26 mouse cellular contexts compared by ENCODE assay signal in the genomic region with DNA sequence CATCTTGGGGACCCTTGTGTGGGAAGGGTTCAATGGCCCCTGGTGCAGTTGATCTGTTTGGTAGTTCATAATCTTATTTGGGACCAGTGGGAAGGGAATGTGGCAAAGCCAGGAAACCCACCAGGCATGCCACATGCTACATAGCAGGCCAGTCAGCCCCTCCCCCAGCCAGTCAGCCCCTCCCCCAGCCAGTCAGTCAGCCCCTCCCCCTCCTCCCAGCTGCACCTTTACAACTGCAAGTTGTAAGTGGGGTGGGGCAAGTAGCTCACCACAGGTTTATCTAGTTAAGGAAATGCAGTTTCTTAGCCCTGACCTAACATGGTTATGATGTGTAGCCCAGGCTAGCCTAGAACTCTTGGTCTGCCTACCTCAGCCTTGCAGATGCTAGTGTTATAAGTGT.
DNase-seq lines count a peak whose midpoint lies in the region; ATAC-seq lines count a peak whose summit lies in the region.
"Had no signal": no experiment of that assay in that cellular context is flagged by ENCODE, and none has a peak within 500 bp of the region (broad histone marks: within the 10 kb centered on the region; RNA-seq: fewer than 3 reads in every experiment).

No protein-coding gene starts in this region.

- H3K27me3 ChIP-seq in liver, embryonic 11.5 days (replicated peaks; ENCODE audit: control insufficient read depth, insufficient read depth, low read length): no peaks in the 10 kb centered on the region
- H3K27me3 ChIP-seq in midbrain, embryonic 13.5 days: peaks cover 30% of the 10 kb centered on the region
- H3K27me3 ChIP-seq: forebrain, embryonic 13.5 days; heart, embryonic 15.5 days had no signal

- DNase-seq in kidney, postnatal 10 days: peak; percentile 16
- DNase-seq in kidney, postnatal 25 days: no peak
- peak; percentile 20 to 46 for DNase-seq in thymus, postnatal 10 days (ENCODE audit: low spot score in 2 of 2)
- DNase-seq in thymus, postnatal 4 days: peak; percentile 75
- DNase-seq in liver, embryonic 11.5 days (ENCODE audit: low spot score): no peak
- DNase-seq: adrenal gland, adult 8-10 months; adrenal gland, postnatal 36 days; B cell, adult 2 months; cerebellum, adult 18-20 months; cerebellum, adult 9-10 months; gastrocnemius, postnatal 10 days; gastrocnemius, postnatal 36 days; heart, adult 2 months; heart, postnatal 10 days; heart, postnatal 36 days had no signal

- H3K4me2 ChIP-seq in liver, embryonic 11.5 days: no peak overlapping the region
- H3K4me2 ChIP-seq in midbrain, embryonic 13.5 days (replicated peaks): no peak overlapping the region
- H3K4me2 ChIP-seq: forebrain, embryonic 13.5 days; heart, embryonic 15.5 days; hindbrain, embryonic 13.5 days had no signal

- H3K9me3 ChIP-seq in liver, embryonic 11.5 days (ENCODE audit: control insufficient read depth, low read length): no peaks in the 10 kb centered on the region
- no peaks in the 10 kb centered on the region for H3K9me3 ChIP-seq in midbrain, embryonic 13.5 days
- H3K9me3 ChIP-seq: forebrain, embryonic 10.5 days; forebrain, embryonic 13.5 days; heart, embryonic 10.5 days; heart, embryonic 15.5 days; hindbrain, embryonic 10.5 days; hindbrain, embryonic 13.5 days had no signal

- no peaks in the 10 kb centered on the region for H3K4me1 ChIP-seq in liver, embryonic 11.5 days (replicated peaks; ENCODE audit: control insufficient read depth, insufficient read depth, low read length)
- 0 out of 2 replicates have a peak, but pooled peaks cover 5% of the 10 kb centered on the region for H3K4me1 ChIP-seq in midbrain, embryonic 13.5 days (replicated peaks)
- H3K4me1 ChIP-seq: forebrain, embryonic 13.5 days; heart, embryonic 15.5 days; hindbrain, embryonic 13.5 days had no signal

- no peak overlapping the region for H3K9ac ChIP-seq in liver, embryonic 11.5 days (ENCODE audit: low read depth, low read length)
- H3K9ac ChIP-seq in midbrain, embryonic 13.5 days (replicated peaks): no peak overlapping the region
- H3K9ac ChIP-seq: forebrain, embryonic 13.5 days; heart, embryonic 15.5 days; hindbrain, embryonic 13.5 days had no signal

- no peaks in the 10 kb centered on the region for H3K36me3 ChIP-seq in liver, embryonic 11.5 days (ENCODE audit: control insufficient read depth, insufficient read depth, low read length)
- no peaks in the 10 kb centered on the region for H3K36me3 ChIP-seq in midbrain, embryonic 13.5 days
- H3K36me3 ChIP-seq: forebrain, embryonic 10.5 days; heart, embryonic 10.5 days; heart, embryonic 15.5 days; hindbrain, embryonic 10.5 days; hindbrain, embryonic 13.5 days had no signal

- H3K4me3 ChIP-seq in liver, embryonic 11.5 days (ENCODE audit: low read depth, low read length): no peak overlapping the region
- no peak overlapping the region for H3K4me3 ChIP-seq in midbrain, embryonic 13.5 days (replicated peaks)
- H3K4me3 ChIP-seq: forebrain, embryonic 10.5 days; forebrain, embryonic 13.5 days; heart, adult 2 months; heart, embryonic 10.5 days; heart, embryonic 15.5 days; hindbrain, embryonic 10.5 days; hindbrain, embryonic 13.5 days had no signal

- H3K27ac ChIP-seq in liver, embryonic 11.5 days (ENCODE audit: low read depth, low read length): no peak overlapping the region
- H3K27ac ChIP-seq in midbrain, embryonic 13.5 days: no peak overlapping the region
- H3K27ac ChIP-seq: forebrain, embryonic 10.5 days; forebrain, embryonic 13.5 days; heart, adult 2 months; heart, embryonic 10.5 days; heart, embryonic 15.5 days; hindbrain, embryonic 10.5 days; hindbrain, embryonic 13.5 days had no signal

- ATAC-seq in megakaryocyte-erythroid progenitor cell, adult 5-6 weeks (replicated peaks; ENCODE audit: low FRiP score, low TSS enrichment, poor library complexity, severe bottlenecking): peak; percentile 15; the same call in 1 of the 2 replicates
- ATAC-seq in liver, embryonic 11.5 days (replicated peaks; ENCODE audit: low FRiP score): no peak
- no peak for ATAC-seq in midbrain, embryonic 13.5 days
- ATAC-seq: activated CD4-positive, CD25-positive, alpha-beta regulatory T cell, adult 4 months; forebrain, embryonic 13.5 days; forebrain, embryonic 16.5 days; hindbrain, embryonic 16.5 days had no signal

Comparison
In these comparisons a context has a peak if more than half of its experiments do, and no peak if none do; other contexts are left out.
1. DNase-seq: peak in kidney, postnatal 10 days (single experiment), thymus, postnatal 10 days (2 of 2) and thymus, postnatal 4 days (single experiment); none in kidney, postnatal 25 days (0 of 2) and liver, embryonic 11.5 days (single experiment).